Mouse (Mus musculus) C2C12 (cell line): ENCODE results near the gene Klc2.

ENCODE experiments used
- CEBPB ChIP-seq: IDR thresholded peaks from one replicate; pipeline ENCODE4 v1.6.1; 2011; ENCODE audit warnings: low read depth, mild to moderate bottlenecking, control low read depth, moderate library complexity
- CTCF ChIP-seq: IDR thresholded peaks from one replicate; pipeline ENCODE4 v1.5.1; 2011; ENCODE audit not compliant: control insufficient read depth, insufficient read depth, insufficient read length
- FOSL1 ChIP-seq: IDR thresholded peaks from one replicate; pipeline ENCODE4 v1.8.0; 2011; ENCODE audit warnings: mild to moderate bottlenecking, low read length; ENCODE audit not compliant: poor library complexity, insufficient read depth, severe bottlenecking
- MAX ChIP-seq: IDR thresholded peaks from one replicate; pipeline ENCODE4 v1.6.1; 2011; ENCODE audit warnings: mild to moderate bottlenecking, control low read depth
- MYOD1 ChIP-seq: IDR thresholded peaks from one replicate; pipeline ENCODE4 v1.6.1; 2011; ENCODE audit warnings: low read depth; ENCODE audit not compliant: control insufficient read depth, insufficient read length
- MYOG ChIP-seq: IDR thresholded peaks from one replicate; pipeline ENCODE4 v1.6.1; 2011; ENCODE audit not compliant: control insufficient read depth, insufficient read length; ENCODE audit errors: extremely low read depth
- USF1 ChIP-seq: IDR thresholded peaks from one replicate; pipeline ENCODE4 v1.6.1; 2011; ENCODE audit warnings: low read depth, mild to moderate bottlenecking, control low read depth, moderate library complexity

GRCm38 (mm10) chr19:5113783-5114182 lies 4.6 kb downstream of the Klc2 start:
- no peak for TF ChIP-seq CTCF
- TF ChIP-seq MYOD1 = no peak
- TF ChIP-seq USF1 = no peak
- no peak for TF ChIP-seq CEBPB
- TF ChIP-seq MYOG = no peak
- no peak for TF ChIP-seq MAX
- TF ChIP-seq FOSL1 = no peak
